Mouse (Mus musculus) bone marrow macrophage, adult 2 months (primary cell): ENCODE results near the gene C130074G19Rik. TPM values are rescaled to one million over a fixed set of nuclear protein-coding genes. Genes with fewer than 3 reads are reported as not detected.
A peak's percentile ranks its signal among the peaks of the same experiment; 100 is the strongest.

Source experiments
- H3K27ac ChIP-seq: 2 replicates; pipeline ENCODE4 v1.5.1; 2012; ENCODE audit warnings: low read depth, low read length; ENCODE audit not compliant: insufficient read depth
- H3K4me1 ChIP-seq: 2 replicates; pipeline ENCODE4 v1.6.1; 2012; ENCODE audit warnings: low read length; ENCODE audit not compliant: control insufficient read depth, insufficient read depth
- H3K4me3 ChIP-seq: 2 replicates; pipeline ENCODE4 v1.5.1; 2012; ENCODE audit warnings: mild to moderate bottlenecking, low read length, moderate library complexity; ENCODE audit not compliant: insufficient read depth
- CTCF ChIP-seq: IDR thresholded peaks from 2 replicates; pipeline ENCODE4 v1.5.1; 2012; ENCODE audit warnings: low read depth, mild to moderate bottlenecking, low read length, moderate library complexity
- POLR2A ChIP-seq: IDR thresholded peaks from 2 replicates; pipeline ENCODE4 v1.6.1; 2012; ENCODE audit warnings: mild to moderate bottlenecking, low read depth, low read length, borderline replicate concordance
- polyA plus RNA-seq: library from polyadenylated mRNA; stranded (reverse); fragments of >200 nt; gene quantifications from 2 replicates; pipeline ENCODE4 v1.2.4, GENCODE M21; 2012; ENCODE audit not compliant: missing spikeins, insufficient read depth, insufficient read length

C130074G19Rik gene
- polyA plus RNA-seq, 1 experiment: not detected

DNA sequence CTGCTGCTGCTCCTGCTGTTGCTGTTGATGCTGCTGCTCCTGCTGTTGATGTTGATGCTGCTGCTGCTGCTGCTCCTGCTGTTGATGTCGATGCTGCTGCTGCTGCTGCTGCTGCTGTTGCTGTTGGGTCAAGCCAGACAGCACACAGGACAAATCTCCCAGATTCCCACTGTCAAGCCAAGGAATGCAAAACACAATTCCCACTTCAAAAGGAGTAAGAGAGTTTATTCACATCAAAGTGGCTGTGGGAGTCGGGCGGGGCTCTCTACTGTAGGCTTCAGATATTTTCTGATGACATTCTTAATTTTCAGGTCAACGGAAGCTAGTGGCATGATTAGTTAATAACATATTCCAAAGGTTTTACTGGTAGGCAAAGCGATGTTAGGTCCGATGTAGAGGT lies 20.4 kb downstream of the C130074G19Rik start:
- Histone ChIP-seq H3K4me3 (no peak overlapping the region), H3K4me1 (no peaks in the 10 kb centered on the region), H3K27ac (no peak overlapping the region)
- no peak for TF ChIP-seq POLR2A
- no peak for TF ChIP-seq CTCF

DNA sequence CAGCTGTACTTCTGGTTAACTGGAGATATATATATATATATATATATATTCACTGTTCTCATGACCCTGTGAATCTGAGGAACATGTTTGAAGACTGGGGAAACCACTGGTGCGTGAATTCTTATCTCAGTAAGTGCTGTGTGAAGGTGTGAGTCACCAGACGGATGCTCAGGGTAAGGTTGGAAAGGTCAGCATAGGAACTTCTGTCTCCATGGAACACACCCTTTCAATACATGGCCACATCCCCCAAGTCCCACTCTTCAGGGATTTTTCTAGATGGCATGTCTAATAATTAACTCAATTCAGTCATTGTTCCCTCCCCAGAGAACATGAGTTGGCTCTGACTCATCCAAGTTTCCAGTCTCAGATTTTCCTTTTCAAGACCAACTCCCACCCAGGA lies 21.5 kb downstream of the C130074G19Rik start:
- H3K4me1 ChIP-seq: no peaks in the 10 kb centered on the region
- no peak for TF ChIP-seq POLR2A
- H3K4me3 ChIP-seq: no peak overlapping the region
- H3K27ac ChIP-seq: no peak overlapping the region

DNA sequence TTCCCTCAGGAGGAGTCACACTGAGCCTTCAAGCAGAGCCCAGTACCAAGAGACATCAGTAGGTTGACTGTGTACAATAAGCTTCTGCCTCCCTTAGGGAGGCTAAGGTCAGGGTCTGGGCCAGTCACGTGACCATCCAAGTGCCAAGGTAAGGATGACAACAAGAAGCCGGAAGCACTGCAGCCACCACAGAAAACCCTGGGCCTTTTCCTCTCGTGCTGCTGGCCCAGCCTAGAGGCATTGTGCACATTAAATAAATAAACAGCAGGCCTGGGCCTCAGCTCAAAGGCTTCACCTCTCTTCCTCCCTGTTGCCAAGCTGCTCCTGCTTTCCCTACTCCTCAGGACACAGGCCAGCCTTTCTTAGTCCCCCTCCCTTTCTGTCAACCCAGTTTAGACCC lies 22.7 kb downstream of the C130074G19Rik start:
- Histone ChIP-seq H3K27ac (no peak overlapping the region), H3K4me3 (no peak overlapping the region), H3K4me1 (no peaks in the 10 kb centered on the region)
- no peak for TF ChIP-seq POLR2A
- TF ChIP-seq CTCF: no peak

DNA sequence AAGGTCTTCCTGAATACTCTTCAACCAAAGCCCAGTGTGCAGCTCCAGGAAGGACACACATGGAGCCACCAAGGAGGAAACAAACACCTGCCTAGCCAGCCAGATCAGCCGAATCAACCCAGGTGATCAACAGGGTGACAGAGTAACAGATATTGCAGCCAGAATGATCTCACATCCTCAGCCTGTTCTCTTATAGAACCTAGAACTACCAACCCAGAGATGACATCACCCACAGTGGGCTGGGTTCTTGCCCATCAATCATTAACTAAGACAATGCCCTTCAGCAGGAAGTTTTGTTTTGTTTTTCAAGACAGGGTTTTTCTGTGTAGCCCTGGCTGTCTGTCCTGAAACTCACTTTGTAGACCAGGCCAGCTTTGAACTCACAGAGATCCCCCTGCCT lies 24.8 kb downstream of the C130074G19Rik start:
- Histone ChIP-seq H3K4me3 (no peak overlapping the region), H3K27ac (no peak overlapping the region), H3K4me1 (no peaks in the 10 kb centered on the region)
- TF ChIP-seq CTCF (no peak), POLR2A (no peak)

DNA sequence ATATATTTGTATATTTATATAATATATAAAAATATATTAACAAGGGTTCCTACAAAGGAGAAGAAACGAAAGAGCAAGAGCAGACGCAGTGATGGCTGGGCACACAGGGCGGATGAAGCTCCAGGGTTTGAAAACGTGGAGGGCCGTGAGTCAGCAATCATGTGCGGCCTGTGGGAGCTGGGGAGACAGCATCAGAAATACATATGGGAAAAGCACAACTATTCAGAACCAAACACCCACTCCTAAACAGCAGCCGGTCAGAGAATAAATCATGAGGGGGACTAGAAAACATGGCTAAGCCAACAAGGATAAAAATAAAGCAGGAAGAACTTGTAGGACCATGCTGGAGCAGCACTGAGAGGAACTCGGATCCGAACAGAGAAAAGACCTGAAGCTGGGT lies 25.8 kb downstream of the C130074G19Rik start:
- TF ChIP-seq POLR2A: no peak
- no peak for TF ChIP-seq CTCF
- Histone ChIP-seq H3K4me3 (no peak overlapping the region), H3K4me1 (no peaks in the 10 kb centered on the region), H3K27ac (no peak overlapping the region)

- Histone ChIP-seq H3K4me3 (no peak overlapping the region), H3K4me1 (peaks cover 4% of the 10 kb centered on the region), H3K27ac (no peak overlapping the region)
- TF ChIP-seq POLR2A (no peak), CTCF (no peak)
Observed at GRCm38 (mm10) chr1:184853922-184854321, 29.1 kb downstream of the C130074G19Rik start.

GRCm38 (mm10) chr1:184853339-184853738 lies 29.7 kb downstream of the C130074G19Rik start:
- Histone ChIP-seq H3K27ac (no peak overlapping the region), H3K4me1 (peaks cover 4% of the 10 kb centered on the region), H3K4me3 (no peak overlapping the region)
- TF ChIP-seq POLR2A (no peak), CTCF (peak; percentile 56; the same call in 1 of the 2 replicates)

GRCm38 (mm10) chr1:184851741-184852618 lies 31.0 kb downstream of the C130074G19Rik start:
- Histone ChIP-seq H3K27ac (no peak overlapping the region), H3K4me1 (peaks cover 4% of the 10 kb centered on the region), H3K4me3 (no peak overlapping the region)
- TF ChIP-seq CTCF (no peak; the same call in 1 of the 2 replicates), POLR2A (no peak)

- no peak overlapping the region for H3K4me3 ChIP-seq
- no peak overlapping the region for H3K27ac ChIP-seq
- peaks cover 4% of the 10 kb centered on the region for H3K4me1 ChIP-seq
- TF ChIP-seq CTCF: no peak
- TF ChIP-seq POLR2A: no peak
Observed at GRCm38 (mm10) chr1:184851166-184851565, 31.9 kb downstream of the C130074G19Rik start.

- H3K4me3 ChIP-seq: no peak overlapping the region
- peaks cover 15% of the 10 kb centered on the region for H3K4me1 ChIP-seq
- H3K27ac ChIP-seq: no peak overlapping the region
- no peak for TF ChIP-seq CTCF
- TF ChIP-seq POLR2A: no peak
Observed at GRCm38 (mm10) chr1:184846973-184847372, 36.0 kb downstream of the C130074G19Rik start.
